Mouse (Mus musculus) neural tube, embryonic 13.5 days (tissue): ENCODE measurements around the gene Tfcp2l1. TPM values are rescaled to one million over a fixed set of nuclear protein-coding genes. Genes with fewer than 3 reads are reported as not detected.

ENCODE experiments used
- ATAC-seq: fragments of 200-750 bp; cut with Nextera tagmentation; 2 replicates; pipeline ENCODE4 v1.8.0; 2017; ENCODE audit warnings: low read depth, mild to moderate bottlenecking, moderate TSS enrichment, moderate library complexity
- H3K27ac ChIP-seq: fragments of 300-500 bp; sonication (generic); replicated peaks from 2 replicates; pipeline ENCODE4 v1.5.1; 2015; ENCODE audit warnings: moderate library complexity, mild to moderate bottlenecking, inconsistent platforms
- H3K27me3 ChIP-seq: fragments of 300-500 bp; sonication (generic); 2 replicates; pipeline ENCODE4 v1.6.1; 2015; ENCODE audit warnings: mild to moderate bottlenecking, inconsistent platforms
- H3K36me3 ChIP-seq: fragments of 300-500 bp; sonication (generic); 2 replicates; pipeline ENCODE4 v1.6.1; 2015; ENCODE audit warnings: mild to moderate bottlenecking, inconsistent platforms
- H3K4me1 ChIP-seq: fragments of 300-500 bp; sonication (generic); replicated peaks from 2 replicates; pipeline ENCODE4 v1.6.1; 2015; ENCODE audit warnings: inconsistent platforms
- H3K4me2 ChIP-seq: fragments of 300-500 bp; sonication (generic); 2 replicates; pipeline ENCODE4 v1.6.1; 2015; ENCODE audit warnings: inconsistent platforms, mild to moderate bottlenecking, moderate library complexity
- H3K4me3 ChIP-seq: fragments of 300-500 bp; sonication (generic); 2 replicates; pipeline ENCODE4 v1.5.1; 2015; ENCODE audit warnings: mild to moderate bottlenecking, inconsistent platforms
- H3K9ac ChIP-seq: fragments of 300-500 bp; sonication (generic); 2 replicates; pipeline ENCODE4 v1.6.1; 2015; ENCODE audit warnings: moderate library complexity, mild to moderate bottlenecking, inconsistent platforms
- H3K9me3 ChIP-seq: fragments of 300-500 bp; sonication (generic); 2 replicates; pipeline ENCODE4 v1.6.1; 2016; ENCODE audit warnings: inconsistent platforms
- WGBS: fragments of 180-500 bp; shearing (Covaris S2); methylation state at CpG from one replicate; pipeline ENCODE4 v1.1.7; 2015; 5-methylcytosine and 5-hydroxymethylcytosine counted together
- polyA plus RNA-seq: library from polyadenylated mRNA; unstranded; fragments of >200 nt; fragmentation: Nextera tagmentation; extraction: Ambion mirVana; gene quantifications from 2 replicates; pipeline ENCODE4 v1.2.1, GENCODE M21; 2015

The Tfcp2l1 gene
- polyA plus RNA-seq, 1 experiment from 2014 or later, result 0.18 TPM

GRCm38 (mm10) chr1:118625921-118626320, 1.8 kb upstream of the Tfcp2l1 start:
- H3K27ac ChIP-seq, result no peak overlapping the region
- 41% methylated on average over 2 of the region's 2 CpGs for WGBS

GRCm38 (mm10) chr1:118626452-118626851, 1.3 kb upstream of the Tfcp2l1 start:
- H3K4me3 ChIP-seq, result no peak overlapping the region
- H3K9ac ChIP-seq, result no peak overlapping the region
- H3K9me3 ChIP-seq, result no peaks in the 10 kb centered on the region
- no peak overlapping the region for H3K27ac ChIP-seq
- peaks cover 45% of the 10 kb centered on the region for H3K27me3 ChIP-seq
- peaks cover 11% of the 10 kb centered on the region for H3K4me1 ChIP-seq
- no peaks in the 10 kb centered on the region for H3K36me3 ChIP-seq
- no peak overlapping the region for H3K4me2 ChIP-seq
- no peak for ATAC-seq
- 79% methylated on average over 2 of the region's 2 CpGs for WGBS

More at GRCm38 (mm10) chr1:118625921-118626320, 1.8 kb upstream of the Tfcp2l1 start:
- H3K4me1 ChIP-seq, result peaks cover 11% of the 10 kb centered on the region
- no peak overlapping the region for H3K4me2 ChIP-seq
- no peak for ATAC-seq
- H3K27me3 ChIP-seq, result peaks cover 45% of the 10 kb centered on the region
- no peak overlapping the region for H3K4me3 ChIP-seq
- H3K36me3 ChIP-seq, result no peaks in the 10 kb centered on the region
- no peaks in the 10 kb centered on the region for H3K9me3 ChIP-seq
- H3K9ac ChIP-seq, result no peak overlapping the region

- WGBS, result 78% methylated on average over 4 of the region's 4 CpGs
These were observed 5.8 kb downstream of the Tfcp2l1 start for GRCm38 (mm10) chr1:118633415-118633980.

GRCm38 (mm10) chr1:118642296-118642999, 14.7 kb downstream of the Tfcp2l1 start:
- no peak overlapping the region for H3K9ac ChIP-seq
- no peak overlapping the region for H3K27ac ChIP-seq
- no peak overlapping the region for H3K4me3 ChIP-seq
- H3K4me2 ChIP-seq, result no peak overlapping the region
- no peaks in the 10 kb centered on the region for H3K27me3 ChIP-seq
- no peak for ATAC-seq
- no peaks in the 10 kb centered on the region for H3K36me3 ChIP-seq
- no peaks in the 10 kb centered on the region for H3K4me1 ChIP-seq
- no peaks in the 10 kb centered on the region for H3K9me3 ChIP-seq
- WGBS, result 65% methylated on average over 2 of the region's 2 CpGs

More at GRCm38 (mm10) chr1:118633415-118633980, 5.8 kb downstream of the Tfcp2l1 start:
- no peak for ATAC-seq
- no peaks in the 10 kb centered on the region for H3K9me3 ChIP-seq
- H3K36me3 ChIP-seq, result no peaks in the 10 kb centered on the region
- peaks cover 17% of the 10 kb centered on the region for H3K27me3 ChIP-seq
- no peak overlapping the region for H3K9ac ChIP-seq
- no peak overlapping the region for H3K27ac ChIP-seq
- H3K4me1 ChIP-seq, result no peaks in the 10 kb centered on the region
- H3K4me3 ChIP-seq, result no peak overlapping the region
- no peak overlapping the region for H3K4me2 ChIP-seq

GRCm38 (mm10) chr1:118643138-118643979, 15.6 kb downstream of the Tfcp2l1 start:
- H3K27me3 ChIP-seq, result no peaks in the 10 kb centered on the region
- no peak overlapping the region for H3K27ac ChIP-seq
- WGBS, result 35% methylated on average over 9 of the region's 9 CpGs
- H3K9ac ChIP-seq, result no peak overlapping the region
- no peaks in the 10 kb centered on the region for H3K4me1 ChIP-seq
- H3K9me3 ChIP-seq, result no peaks in the 10 kb centered on the region
- no peak for ATAC-seq
- H3K4me2 ChIP-seq, result no peak overlapping the region
- H3K36me3 ChIP-seq, result no peaks in the 10 kb centered on the region
- no peak overlapping the region for H3K4me3 ChIP-seq

- WGBS, result 62% methylated on average over 4 of the region's 4 CpGs
These were observed 18.0 kb downstream of the Tfcp2l1 start for GRCm38 (mm10) chr1:118645701-118646100.

GRCm38 (mm10) chr1:118648015-118648414, 20.3 kb downstream of the Tfcp2l1 start:
- no peak overlapping the region for H3K4me2 ChIP-seq
- H3K27me3 ChIP-seq, result no peaks in the 10 kb centered on the region
- H3K36me3 ChIP-seq, result no peaks in the 10 kb centered on the region
- 24% methylated on average over 3 of the region's 3 CpGs for WGBS
- no peak overlapping the region for H3K27ac ChIP-seq
- 0 out of 2 replicates have a peak, but pooled peaks cover 3% of the 10 kb centered on the region for H3K4me1 ChIP-seq
- no peak overlapping the region for H3K9ac ChIP-seq
- H3K9me3 ChIP-seq, result no peaks in the 10 kb centered on the region
- no peak for ATAC-seq
- no peak overlapping the region for H3K4me3 ChIP-seq

More at GRCm38 (mm10) chr1:118645701-118646100, 18.0 kb downstream of the Tfcp2l1 start:
- no peak for ATAC-seq
- Histone ChIP-seq H3K4me2 (no peak overlapping the region), H3K27ac (no peak overlapping the region), H3K9me3 (no peaks in the 10 kb centered on the region), H3K36me3 (no peaks in the 10 kb centered on the region), H3K4me1 (0 out of 2 replicates have a peak, but pooled peaks cover 3% of the 10 kb centered on the region), H3K4me3 (no peak overlapping the region), H3K9ac (no peak overlapping the region), H3K27me3 (no peaks in the 10 kb centered on the region)

GRCm38 (mm10) chr1:118649933-118650770, 22.4 kb downstream of the Tfcp2l1 start:
- H3K9ac ChIP-seq, result no peak overlapping the region
- no peak for ATAC-seq
- no peak overlapping the region for H3K27ac ChIP-seq
- H3K27me3 ChIP-seq, result no peaks in the 10 kb centered on the region
- no peaks in the 10 kb centered on the region for H3K36me3 ChIP-seq
- H3K4me1 ChIP-seq, result 0 out of 2 replicates have a peak, but pooled peaks cover 3% of the 10 kb centered on the region
- H3K9me3 ChIP-seq, result no peaks in the 10 kb centered on the region
- no peak overlapping the region for H3K4me2 ChIP-seq
- no peak overlapping the region for H3K4me3 ChIP-seq
- WGBS, result 62% methylated on average over 9 of the region's 9 CpGs

GRCm38 (mm10) chr1:118650771-118651080, 23.0 kb downstream of the Tfcp2l1 start:
- Histone ChIP-seq H3K4me1 (0 out of 2 replicates have a peak, but pooled peaks cover 3% of the 10 kb centered on the region), H3K27me3 (no peaks in the 10 kb centered on the region), H3K4me2 (no peak overlapping the region), H3K4me3 (no peak overlapping the region), H3K9ac (no peak overlapping the region), H3K36me3 (no peaks in the 10 kb centered on the region), H3K27ac (no peak overlapping the region), H3K9me3 (no peaks in the 10 kb centered on the region)
- 15% methylated on average over 2 of the region's 3 CpGs for WGBS
- ATAC-seq, result no peak

- H3K4me3 ChIP-seq, result no peak overlapping the region
- H3K4me2 ChIP-seq, result no peak overlapping the region
- no peaks in the 10 kb centered on the region for H3K9me3 ChIP-seq
- H3K27ac ChIP-seq, result no peak overlapping the region
- WGBS, result 81% methylated on average over 6 of the region's 6 CpGs
- no peaks in the 10 kb centered on the region for H3K4me1 ChIP-seq
- no peak for ATAC-seq
- H3K27me3 ChIP-seq, result no peaks in the 10 kb centered on the region
- H3K36me3 ChIP-seq, result no peaks in the 10 kb centered on the region
- H3K9ac ChIP-seq, result no peak overlapping the region
These were observed 31.0 kb downstream of the Tfcp2l1 start for GRCm38 (mm10) chr1:118658716-118659115.

- H3K27me3 ChIP-seq, result no peaks in the 10 kb centered on the region
- ATAC-seq, result no peak
- H3K4me3 ChIP-seq, result no peak overlapping the region
- H3K9me3 ChIP-seq, result no peaks in the 10 kb centered on the region
- H3K9ac ChIP-seq, result no peak overlapping the region
- no peak overlapping the region for H3K4me2 ChIP-seq
- no peaks in the 10 kb centered on the region for H3K36me3 ChIP-seq
- 79% methylated on average over 3 of the region's 3 CpGs for WGBS
- H3K4me1 ChIP-seq, result no peaks in the 10 kb centered on the region
- H3K27ac ChIP-seq, result no peak overlapping the region
These were observed 33.2 kb downstream of the Tfcp2l1 start for GRCm38 (mm10) chr1:118660880-118661465.
